Mouse (Mus musculus): ENCODE results near the gene Adprm. TPM values are rescaled to one million over a fixed set of nuclear protein-coding genes. Genes with fewer than 3 reads are reported as not detected.

Gene Adprm
- polyA plus RNA-seq, 1 experiment: 22.4 TPM

GRCm38 (mm10) chr11:67017801-67018591, 34.4 kb downstream of the Adprm start:
- no peak for TF ChIP-seq CTCF (IDR thresholded peaks at IDR 0.05; ENCODE audit: borderline replicate concordance, insufficient read depth, low read length)
- no peak for TF ChIP-seq POLR2A (IDR thresholded peaks at IDR 0.05; ENCODE audit: low read depth, low read length)
- peaks cover 5% of the 10 kb centered on the region; the same call in 1 of the 2 replicates for H3K4me1 ChIP-seq (ENCODE audit: control insufficient read depth, insufficient read depth, low read length)
- H3K27ac ChIP-seq (ENCODE audit: insufficient read depth, low read length): no peak overlapping the region
- H3K4me3 ChIP-seq (ENCODE audit: insufficient read depth, low read length): no peak overlapping the region

- no peaks in the 10 kb centered on the region for H3K4me1 ChIP-seq (ENCODE audit: control insufficient read depth, insufficient read depth, low read length)
- H3K4me3 ChIP-seq (ENCODE audit: insufficient read depth, low read length): no peak overlapping the region
- TF ChIP-seq CTCF (IDR thresholded peaks at IDR 0.05; ENCODE audit: borderline replicate concordance, insufficient read depth, low read length): no peak
- TF ChIP-seq POLR2A (IDR thresholded peaks at IDR 0.05; ENCODE audit: low read depth, low read length): no peak
- no peak overlapping the region for H3K27ac ChIP-seq (ENCODE audit: insufficient read depth, low read length)
Observed at GRCm38 (mm10) chr11:67011635-67012034, 40.8 kb downstream of the Adprm start.

- TF ChIP-seq POLR2A (IDR thresholded peaks at IDR 0.05; ENCODE audit: low read depth, low read length) (no peak), CTCF (IDR thresholded peaks at IDR 0.05; ENCODE audit: borderline replicate concordance, insufficient read depth, low read length) (no peak)
- H3K4me1 ChIP-seq (ENCODE audit: control insufficient read depth, insufficient read depth, low read length): no peaks in the 10 kb centered on the region
Observed at GRCm38 (mm10) chr11:67010430-67010829, 42.0 kb downstream of the Adprm start.

GRCm38 (mm10) chr11:67008528-67008927, 43.9 kb downstream of the Adprm start:
- no peak for TF ChIP-seq POLR2A (IDR thresholded peaks at IDR 0.05; ENCODE audit: low read depth, low read length)
- TF ChIP-seq CTCF (IDR thresholded peaks at IDR 0.05; ENCODE audit: borderline replicate concordance, insufficient read depth, low read length): no peak
- Histone ChIP-seq H3K4me3 (ENCODE audit: insufficient read depth, low read length) (no peak overlapping the region), H3K4me1 (ENCODE audit: control insufficient read depth, insufficient read depth, low read length) (no peaks in the 10 kb centered on the region), H3K27ac (ENCODE audit: insufficient read depth, low read length) (no peak overlapping the region)

More at GRCm38 (mm10) chr11:67010430-67010829, 42.0 kb downstream of the Adprm start:
- Histone ChIP-seq H3K27ac (ENCODE audit: insufficient read depth, low read length) (no peak overlapping the region), H3K4me3 (ENCODE audit: insufficient read depth, low read length) (no peak overlapping the region)

- TF ChIP-seq CTCF (IDR thresholded peaks at IDR 0.05; ENCODE audit: borderline replicate concordance, insufficient read depth, low read length) (no peak), POLR2A (IDR thresholded peaks at IDR 0.05; ENCODE audit: low read depth, low read length) (no peak)
- H3K4me3 ChIP-seq (ENCODE audit: insufficient read depth, low read length): no peak overlapping the region
- H3K27ac ChIP-seq (ENCODE audit: insufficient read depth, low read length): no peak overlapping the region
- no peaks in the 10 kb centered on the region for H3K4me1 ChIP-seq (ENCODE audit: control insufficient read depth, insufficient read depth, low read length)
Observed at GRCm38 (mm10) chr11:67007961-67008360, 44.4 kb downstream of the Adprm start.

DNA sequence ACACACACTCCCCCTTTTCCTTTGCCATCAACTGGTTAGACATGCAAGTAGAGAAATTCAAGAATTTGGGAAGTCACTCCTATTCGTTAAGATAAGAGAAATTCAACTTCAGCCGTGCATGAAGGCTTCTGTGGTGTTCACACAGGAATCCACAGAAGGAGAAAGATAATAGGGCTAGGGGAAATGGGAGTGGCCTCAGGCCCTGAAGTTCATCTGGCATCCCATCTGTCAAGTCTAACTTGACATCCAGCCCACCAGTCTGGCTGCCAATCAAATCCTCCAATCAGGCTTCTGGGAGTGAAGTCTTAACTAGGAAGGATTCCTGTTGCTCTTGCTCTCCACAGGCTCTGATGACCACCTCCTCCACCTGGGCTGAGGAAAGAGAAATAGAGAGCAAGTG, 49.5 kb downstream of the Adprm start:
- H3K4me3 ChIP-seq (ENCODE audit: insufficient read depth, low read length): no peak overlapping the region
- no peaks in the 10 kb centered on the region for H3K4me1 ChIP-seq (ENCODE audit: control insufficient read depth, insufficient read depth, low read length)
- H3K27ac ChIP-seq (ENCODE audit: insufficient read depth, low read length): no peak overlapping the region
- TF ChIP-seq CTCF (IDR thresholded peaks at IDR 0.05; ENCODE audit: borderline replicate concordance, insufficient read depth, low read length) (no peak), POLR2A (IDR thresholded peaks at IDR 0.05; ENCODE audit: low read depth, low read length) (no peak)

- no peak overlapping the region for H3K27ac ChIP-seq (ENCODE audit: insufficient read depth, low read length)
- H3K4me1 ChIP-seq (ENCODE audit: control insufficient read depth, insufficient read depth, low read length): no peaks in the 10 kb centered on the region
- TF ChIP-seq CTCF (IDR thresholded peaks at IDR 0.05; ENCODE audit: borderline replicate concordance, insufficient read depth, low read length) (no peak), POLR2A (IDR thresholded peaks at IDR 0.05; ENCODE audit: low read depth, low read length) (no peak)
- no peak overlapping the region for H3K4me3 ChIP-seq (ENCODE audit: insufficient read depth, low read length)
Observed at GRCm38 (mm10) chr11:67001717-67002116, 50.7 kb downstream of the Adprm start.

DNA sequence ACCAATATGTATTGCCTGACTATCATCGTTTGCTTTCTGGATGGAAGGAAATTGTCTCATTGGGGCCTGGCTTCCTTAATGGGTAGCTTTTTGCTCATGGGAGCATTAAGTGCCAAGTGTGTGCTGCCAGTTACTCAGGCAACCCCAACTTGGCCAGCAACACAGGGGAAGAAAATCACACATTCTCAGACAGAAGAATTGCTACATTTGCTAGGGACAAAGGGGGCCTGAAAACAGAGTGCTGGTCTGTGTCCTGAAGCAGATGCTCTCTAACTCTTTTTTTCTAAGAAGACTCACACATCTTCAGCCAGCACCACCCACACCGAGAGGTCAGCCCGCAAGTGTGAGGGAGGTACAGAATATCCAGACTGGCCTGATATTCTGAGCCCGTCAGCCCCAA, 51.7 kb downstream of the Adprm start:
- no peak for TF ChIP-seq POLR2A (IDR thresholded peaks at IDR 0.05; ENCODE audit: low read depth, low read length)
- Histone ChIP-seq H3K4me1 (ENCODE audit: control insufficient read depth, insufficient read depth, low read length) (no peaks in the 10 kb centered on the region), H3K4me3 (ENCODE audit: insufficient read depth, low read length) (no peak overlapping the region), H3K27ac (ENCODE audit: insufficient read depth, low read length) (no peak overlapping the region)

- TF ChIP-seq CTCF (IDR thresholded peaks at IDR 0.05; ENCODE audit: borderline replicate concordance, insufficient read depth, low read length): no peak
- TF ChIP-seq POLR2A (IDR thresholded peaks at IDR 0.05; ENCODE audit: low read depth, low read length): no peak
- H3K4me1 ChIP-seq (ENCODE audit: control insufficient read depth, insufficient read depth, low read length): no peaks in the 10 kb centered on the region
- H3K4me3 ChIP-seq (ENCODE audit: insufficient read depth, low read length): no peak overlapping the region
- no peak overlapping the region for H3K27ac ChIP-seq (ENCODE audit: insufficient read depth, low read length)
Observed at GRCm38 (mm10) chr11:66998467-66999403, 53.7 kb downstream of the Adprm start.

DNA sequence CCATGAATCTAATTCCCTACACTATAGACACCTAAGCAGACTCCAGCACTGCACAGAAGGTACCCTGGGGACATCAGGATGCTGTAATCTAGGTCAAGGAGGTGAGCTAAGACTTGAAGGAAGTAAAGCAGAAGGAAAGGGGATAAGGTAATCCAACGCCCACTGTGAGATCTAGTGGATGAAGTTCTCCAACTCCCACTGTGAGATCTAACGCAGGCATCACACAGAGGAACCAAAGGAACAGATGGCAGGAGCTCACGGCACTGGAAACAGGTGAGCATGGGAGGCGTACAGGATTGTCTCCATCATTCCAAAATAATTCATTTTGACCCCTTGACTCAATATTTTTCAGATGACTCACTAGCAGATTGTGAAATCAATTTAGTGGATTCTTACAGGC, 55.9 kb downstream of the Adprm start:
- no peak overlapping the region for H3K4me3 ChIP-seq (ENCODE audit: insufficient read depth, low read length)
- H3K27ac ChIP-seq (ENCODE audit: insufficient read depth, low read length): no peak overlapping the region
- TF ChIP-seq POLR2A (IDR thresholded peaks at IDR 0.05; ENCODE audit: low read depth, low read length) (no peak), CTCF (IDR thresholded peaks at IDR 0.05; ENCODE audit: borderline replicate concordance, insufficient read depth, low read length) (no peak)
- no peaks in the 10 kb centered on the region for H3K4me1 ChIP-seq (ENCODE audit: control insufficient read depth, insufficient read depth, low read length)

Data from embryonic fibroblast, embryonic 13.5 days (primary cell).